Mouse (Mus musculus): ENCODE data around the gene Ly86. TPM values are rescaled to one million over a fixed set of nuclear protein-coding genes. Genes with fewer than 3 reads are reported as not detected.

Ly86 gene
- polyA plus RNA-seq, 1 experiment from 2014 or later: 7.0 TPM

- ATAC-seq (ENCODE audit: low FRiP score) (peak; percentile 93), DNase-seq (ENCODE audit: low spot score, missing footprints) (peak; percentile 99)
- H3K4me3 ChIP-seq (ENCODE audit: low read depth, low read length): peak overlapping the region; percentile 33
- H3K36me3 ChIP-seq (ENCODE audit: control insufficient read depth, insufficient read depth, low read length): no peaks in the 10 kb centered on the region
- no peaks in the 10 kb centered on the region for H3K9me3 ChIP-seq (ENCODE audit: control insufficient read depth, low read length)
- WGBS: 2% methylated on average over 25 of the region's 25 CpGs
- H3K9ac ChIP-seq (ENCODE audit: low read length): peak overlapping the region; percentile 63
- H3K4me1 ChIP-seq (ENCODE audit: control insufficient read depth, insufficient read depth, low read length): peaks cover 2% of the 10 kb centered on the region
- peak overlapping the region; percentile 82 for H3K27ac ChIP-seq (ENCODE audit: low read depth, low read length)
- peaks cover 4% of the 10 kb centered on the region; the same call in 1 of the 2 replicates for H3K27me3 ChIP-seq (ENCODE audit: control insufficient read depth, insufficient read depth, low read length)
- H3K4me2 ChIP-seq: peak overlapping the region; percentile 54
These were observed 32.6 kb upstream of the Ly86 start for GRCm38 (mm10) chr13:37312222-37312928.

- H3K4me3 ChIP-seq (ENCODE audit: low read depth, low read length): no peak overlapping the region
- DNase-seq (ENCODE audit: low spot score, missing footprints): peak; percentile 91
- H3K27me3 ChIP-seq (ENCODE audit: control insufficient read depth, insufficient read depth, low read length): peaks cover 4% of the 10 kb centered on the region; the same call in 1 of the 2 replicates
- no peaks in the 10 kb centered on the region for H3K9me3 ChIP-seq (ENCODE audit: control insufficient read depth, low read length)
- H3K36me3 ChIP-seq (ENCODE audit: control insufficient read depth, insufficient read depth, low read length): no peaks in the 10 kb centered on the region
- H3K9ac ChIP-seq (ENCODE audit: low read length): no peak overlapping the region
- peaks cover 2% of the 10 kb centered on the region for H3K4me1 ChIP-seq (ENCODE audit: control insufficient read depth, insufficient read depth, low read length)
- no peak overlapping the region for H3K4me2 ChIP-seq
- no peak overlapping the region for H3K27ac ChIP-seq (ENCODE audit: low read depth, low read length)
- 25% methylated on average over 4 of the region's 4 CpGs for WGBS
- ATAC-seq (ENCODE audit: low FRiP score): peak; percentile 3
These were observed 32.1 kb upstream of the Ly86 start for GRCm38 (mm10) chr13:37312951-37313350.

- Histone ChIP-seq H3K4me2 (no peak overlapping the region), H3K27ac (ENCODE audit: low read depth, low read length) (no peak overlapping the region), H3K36me3 (ENCODE audit: control insufficient read depth, insufficient read depth, low read length) (no peaks in the 10 kb centered on the region), H3K27me3 (ENCODE audit: control insufficient read depth, insufficient read depth, low read length) (no peaks in the 10 kb centered on the region), H3K4me1 (ENCODE audit: control insufficient read depth, insufficient read depth, low read length) (no peaks in the 10 kb centered on the region), H3K4me3 (ENCODE audit: low read depth, low read length) (no peak overlapping the region), H3K9me3 (ENCODE audit: control insufficient read depth, low read length) (no peaks in the 10 kb centered on the region), H3K9ac (ENCODE audit: low read length) (no peak overlapping the region)
- DNase-seq (ENCODE audit: low spot score, missing footprints) (peak; percentile 86), ATAC-seq (ENCODE audit: low FRiP score) (no peak)
- WGBS: 97% methylated on average over 3 of the region's 3 CpGs
These were observed 19.5 kb upstream of the Ly86 start for GRCm38 (mm10) chr13:37325504-37325903.

GRCm38 (mm10) chr13:37329747-37330146 lies 15.3 kb upstream of the Ly86 start:
- no peaks in the 10 kb centered on the region for H3K36me3 ChIP-seq (ENCODE audit: control insufficient read depth, insufficient read depth, low read length)
- DNase-seq (ENCODE audit: low spot score, missing footprints) (no peak), ATAC-seq (ENCODE audit: low FRiP score) (no peak)
- 85% methylated on average over 8 of the region's 8 CpGs for WGBS
- no peak overlapping the region for H3K4me2 ChIP-seq
- no peak overlapping the region for H3K4me3 ChIP-seq (ENCODE audit: low read depth, low read length)
- no peak overlapping the region for H3K9ac ChIP-seq (ENCODE audit: low read length)
- no peaks in the 10 kb centered on the region for H3K4me1 ChIP-seq (ENCODE audit: control insufficient read depth, insufficient read depth, low read length)
- no peaks in the 10 kb centered on the region for H3K9me3 ChIP-seq (ENCODE audit: control insufficient read depth, low read length)
- H3K27ac ChIP-seq (ENCODE audit: low read depth, low read length): no peak overlapping the region
- no peaks in the 10 kb centered on the region for H3K27me3 ChIP-seq (ENCODE audit: control insufficient read depth, insufficient read depth, low read length)

- Histone ChIP-seq H3K9ac (ENCODE audit: low read length) (no peak overlapping the region), H3K4me3 (ENCODE audit: low read depth, low read length) (no peak overlapping the region), H3K36me3 (ENCODE audit: control insufficient read depth, insufficient read depth, low read length) (no peaks in the 10 kb centered on the region), H3K27ac (ENCODE audit: low read depth, low read length) (no peak overlapping the region), H3K4me1 (ENCODE audit: control insufficient read depth, insufficient read depth, low read length) (no peaks in the 10 kb centered on the region), H3K27me3 (ENCODE audit: control insufficient read depth, insufficient read depth, low read length) (no peaks in the 10 kb centered on the region), H3K4me2 (no peak overlapping the region), H3K9me3 (ENCODE audit: control insufficient read depth, low read length) (no peaks in the 10 kb centered on the region)
- WGBS: 82% methylated on average over 4 of the region's 4 CpGs
- DNase-seq (ENCODE audit: low spot score, missing footprints): no peak
- ATAC-seq (ENCODE audit: low FRiP score): no peak
These were observed 14.0 kb upstream of the Ly86 start for GRCm38 (mm10) chr13:37330971-37331370.

GRCm38 (mm10) chr13:37332779-37333543 lies 12.0 kb upstream of the Ly86 start:
- Histone ChIP-seq H3K9me3 (ENCODE audit: control insufficient read depth, low read length) (no peaks in the 10 kb centered on the region), H3K27me3 (ENCODE audit: control insufficient read depth, insufficient read depth, low read length) (no peaks in the 10 kb centered on the region), H3K27ac (ENCODE audit: low read depth, low read length) (no peak overlapping the region), H3K9ac (ENCODE audit: low read length) (no peak overlapping the region), H3K4me1 (ENCODE audit: control insufficient read depth, insufficient read depth, low read length) (no peaks in the 10 kb centered on the region), H3K4me2 (no peak overlapping the region), H3K4me3 (ENCODE audit: low read depth, low read length) (no peak overlapping the region), H3K36me3 (ENCODE audit: control insufficient read depth, insufficient read depth, low read length) (no peaks in the 10 kb centered on the region)
- ATAC-seq (ENCODE audit: low FRiP score): no peak
- DNase-seq (ENCODE audit: low spot score, missing footprints): no peak
- WGBS: 89% methylated on average over 4 of the region's 4 CpGs

- H3K27me3 ChIP-seq (ENCODE audit: control insufficient read depth, insufficient read depth, low read length): no peaks in the 10 kb centered on the region
- no peak overlapping the region for H3K27ac ChIP-seq (ENCODE audit: low read depth, low read length)
- WGBS: 75% methylated on average over 1 of the region's 1 CpGs
- ATAC-seq (ENCODE audit: low FRiP score) (no peak), DNase-seq (ENCODE audit: low spot score, missing footprints) (no peak)
- no peak overlapping the region for H3K4me2 ChIP-seq
- H3K4me1 ChIP-seq (ENCODE audit: control insufficient read depth, insufficient read depth, low read length): no peaks in the 10 kb centered on the region
- H3K9ac ChIP-seq (ENCODE audit: low read length): no peak overlapping the region
- H3K36me3 ChIP-seq (ENCODE audit: control insufficient read depth, insufficient read depth, low read length): no peaks in the 10 kb centered on the region
- no peak overlapping the region for H3K4me3 ChIP-seq (ENCODE audit: low read depth, low read length)
- no peaks in the 10 kb centered on the region for H3K9me3 ChIP-seq (ENCODE audit: control insufficient read depth, low read length)
These were observed 11.5 kb upstream of the Ly86 start for GRCm38 (mm10) chr13:37333544-37333870.

- Histone ChIP-seq H3K4me1 (ENCODE audit: control insufficient read depth, insufficient read depth, low read length) (no peaks in the 10 kb centered on the region), H3K4me2 (no peak overlapping the region), H3K4me3 (ENCODE audit: low read depth, low read length) (no peak overlapping the region), H3K9ac (ENCODE audit: low read length) (no peak overlapping the region), H3K27ac (ENCODE audit: low read depth, low read length) (no peak overlapping the region), H3K36me3 (ENCODE audit: control insufficient read depth, insufficient read depth, low read length) (no peaks in the 10 kb centered on the region), H3K9me3 (ENCODE audit: control insufficient read depth, low read length) (no peaks in the 10 kb centered on the region), H3K27me3 (ENCODE audit: control insufficient read depth, insufficient read depth, low read length) (no peaks in the 10 kb centered on the region)
- DNase-seq (ENCODE audit: low spot score, missing footprints) (no peak), ATAC-seq (ENCODE audit: low FRiP score) (no peak)
- 90% methylated on average over 4 of the region's 4 CpGs for WGBS
These were observed 7.7 kb upstream of the Ly86 start for GRCm38 (mm10) chr13:37337269-37337668.

- Histone ChIP-seq H3K27ac (ENCODE audit: low read depth, low read length) (no peak overlapping the region), H3K9ac (ENCODE audit: low read length) (no peak overlapping the region), H3K4me1 (ENCODE audit: control insufficient read depth, insufficient read depth, low read length) (no peaks in the 10 kb centered on the region), H3K4me3 (ENCODE audit: low read depth, low read length) (no peak overlapping the region), H3K36me3 (ENCODE audit: control insufficient read depth, insufficient read depth, low read length) (no peaks in the 10 kb centered on the region), H3K27me3 (ENCODE audit: control insufficient read depth, insufficient read depth, low read length) (no peaks in the 10 kb centered on the region), H3K9me3 (ENCODE audit: control insufficient read depth, low read length) (no peaks in the 10 kb centered on the region), H3K4me2 (no peak overlapping the region)
- ATAC-seq (ENCODE audit: low FRiP score): no peak
- DNase-seq (ENCODE audit: low spot score, missing footprints): no peak
- WGBS: 86% methylated on average over 7 of the region's 7 CpGs
These were observed 7.1 kb upstream of the Ly86 start for GRCm38 (mm10) chr13:37337871-37338270.

All from midbrain, embryonic 11.5 days (tissue).